Mouse (Mus musculus) heart, postnatal 0 days (tissue): Measurements from ENCODE around the gene Vav3.

ENCODE experiments used
- CTCF ChIP-seq: IDR thresholded peaks from 2 replicates; pipeline ENCODE4 v1.5.1; 2016; ENCODE audit warnings: antibody characterized with exemption, control low read depth, low read depth
- EP300 ChIP-seq: IDR thresholded peaks from 2 replicates; pipeline ENCODE4 v1.6.1; 2016; ENCODE audit warnings: antibody characterized with exemption, low read depth

DNA sequence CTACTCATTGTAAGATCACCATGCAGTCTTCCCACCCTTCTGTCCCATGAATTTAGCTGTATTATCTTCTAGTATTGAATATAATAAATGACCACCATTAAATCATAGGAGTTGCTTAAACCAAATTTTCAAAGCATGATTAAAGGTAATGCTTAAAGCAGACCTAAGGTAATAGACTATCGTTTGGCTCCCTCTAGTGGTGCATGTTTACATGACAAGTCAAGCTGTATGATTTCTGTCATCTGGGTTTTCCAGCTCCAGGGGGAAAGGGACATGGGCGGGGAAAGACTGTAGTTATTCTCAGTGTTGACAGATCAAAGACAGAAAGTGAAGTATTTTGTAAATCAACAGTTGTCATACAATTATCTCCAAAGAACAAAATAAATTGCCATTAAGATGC lies 151.1 kb downstream of the Vav3 start:
- TF ChIP-seq CTCF (peak; percentile 88), EP300 (no peak)
